31 mouse cellular contexts compared by ENCODE assay signal in the genomic region with DNA sequence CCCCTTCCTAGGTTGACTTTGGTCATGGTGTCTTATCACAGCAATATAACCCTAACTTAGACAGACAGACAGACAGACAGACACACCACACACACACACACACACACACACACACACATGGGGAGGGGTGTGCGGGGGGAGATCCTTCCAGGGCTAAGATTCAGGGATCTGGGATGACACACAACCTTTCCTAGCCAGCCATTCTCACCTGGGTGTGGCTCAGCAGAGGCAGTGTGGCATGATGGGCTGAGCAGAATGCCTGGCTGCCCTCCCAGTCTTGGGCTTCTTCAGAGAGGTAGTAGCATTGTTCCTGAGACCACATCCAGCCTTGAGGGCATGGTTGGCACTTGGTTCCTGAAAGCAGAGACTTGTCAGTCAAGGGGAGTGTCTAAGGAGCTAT. TPM values are rescaled to one million over a fixed set of nuclear protein-coding genes. Genes with fewer than 3 reads are reported as not detected.
A peak's percentile ranks its signal among the peaks of the same experiment; 100 is the strongest.
DNase-seq lines count a peak whose midpoint lies in the region; ATAC-seq lines count a peak whose summit lies in the region.
"Had no signal": no experiment of that assay in that cellular context is flagged by ENCODE, and none has a peak within 500 bp of the region (broad histone marks: within the 10 kb centered on the region; RNA-seq: fewer than 3 reads in every experiment).

No protein-coding gene starts in this region.

- H3K9ac ChIP-seq in liver, embryonic 11.5 days (ENCODE audit: low read depth, low read length): no peak overlapping the region
- H3K9ac ChIP-seq in liver, embryonic 12.5 days: no peak overlapping the region
- H3K9ac ChIP-seq: embryonic facial prominence, embryonic 12.5 days; heart, embryonic 13.5 days; midbrain, embryonic 15.5 days; neural tube, embryonic 15.5 days had no signal

- no peak overlapping the region for H3K27ac ChIP-seq in liver, embryonic 11.5 days (ENCODE audit: low read depth, low read length)
- H3K27ac ChIP-seq in liver, embryonic 12.5 days: no peak overlapping the region
- H3K27ac ChIP-seq: embryonic facial prominence, embryonic 12.5 days; heart, embryonic 13.5 days; midbrain, embryonic 15.5 days; neural tube, embryonic 15.5 days had no signal

- no peaks in the 10 kb centered on the region for H3K36me3 ChIP-seq in liver, embryonic 11.5 days (ENCODE audit: control insufficient read depth, insufficient read depth, low read length)
- peaks cover 8% of the 10 kb centered on the region; the same call in 1 of the 2 replicates for H3K36me3 ChIP-seq in liver, embryonic 12.5 days
- H3K36me3 ChIP-seq: midbrain, embryonic 15.5 days; neural tube, embryonic 15.5 days had no signal

- H3K4me2 ChIP-seq in liver, embryonic 11.5 days: no peak overlapping the region
- H3K4me2 ChIP-seq in liver, embryonic 12.5 days: no peak overlapping the region
- H3K4me2 ChIP-seq: embryonic facial prominence, embryonic 12.5 days; heart, embryonic 13.5 days; midbrain, embryonic 15.5 days; neural tube, embryonic 15.5 days had no signal

- DNase-seq in heart, adult 11 months: peak; percentile 75
- no peak for DNase-seq in heart, postnatal 25 days (ENCODE audit: low spot score)
- DNase-seq in liver, embryonic 11.5 days (ENCODE audit: low spot score): peak; percentile 18
- DNase-seq in urinary bladder, adult 2 months (ENCODE audit: low spot score): peak; percentile 16
- no peak for DNase-seq in urinary bladder, postnatal 10 days (ENCODE audit: low spot score)
- DNase-seq: adrenal gland, postnatal 25 days; cerebellum, adult 11-12 months; cerebellum, adult 9-11 months; embryo, embryonic 11 days; heart, postnatal 10 days; kidney, adult 8-10 months; kidney, postnatal 14 days; layer of hippocampus, adult 9-11 months; lung, adult 18-20 months; lung, postnatal 4 days; retina, postnatal 1 day; spleen, adult 18-20 months; thymus, postnatal 4 days had no signal

- peaks cover 12% of the 10 kb centered on the region for H3K27me3 ChIP-seq in liver, embryonic 11.5 days (replicated peaks; ENCODE audit: control insufficient read depth, insufficient read depth, low read length)
- peaks cover 24% of the 10 kb centered on the region for H3K27me3 ChIP-seq in liver, embryonic 12.5 days (replicated peaks)

- intact Hi-C loops in heart, postnatal 25 days (cut with DNase I): no loop called here

- H3K4me3 ChIP-seq in liver, embryonic 11.5 days (ENCODE audit: low read depth, low read length): no peak overlapping the region
- H3K4me3 ChIP-seq in liver, embryonic 12.5 days: no peak overlapping the region
- H3K4me3 ChIP-seq: embryonic facial prominence, embryonic 12.5 days; heart, embryonic 13.5 days; megakaryocyte, embryonic 14.5 days; midbrain, embryonic 15.5 days; neural tube, embryonic 15.5 days had no signal

- H3K4me1 ChIP-seq in liver, embryonic 11.5 days (replicated peaks; ENCODE audit: control insufficient read depth, insufficient read depth, low read length): no peaks in the 10 kb centered on the region
- no peaks in the 10 kb centered on the region; the same call in 1 of the 2 replicates for H3K4me1 ChIP-seq in liver, embryonic 12.5 days
- H3K4me1 ChIP-seq: embryonic facial prominence, embryonic 12.5 days; megakaryocyte, embryonic 14.5 days; midbrain, embryonic 15.5 days; neural tube, embryonic 15.5 days had no signal

- H3K9me3 ChIP-seq in liver, embryonic 11.5 days (ENCODE audit: control insufficient read depth, low read length): no peaks in the 10 kb centered on the region
- no peaks in the 10 kb centered on the region for H3K9me3 ChIP-seq in liver, embryonic 12.5 days (replicated peaks)
- H3K9me3 ChIP-seq: embryonic facial prominence, embryonic 12.5 days; heart, embryonic 13.5 days; megakaryocyte, embryonic 14.5 days; midbrain, embryonic 15.5 days; neural tube, embryonic 15.5 days had no signal

- ATAC-seq in liver, embryonic 11.5 days (replicated peaks; ENCODE audit: low FRiP score): no peak
- ATAC-seq in liver, embryonic 12.5 days: no peak
- ATAC-seq in megakaryocyte-erythroid progenitor cell, adult 5-6 weeks (replicated peaks; ENCODE audit: low FRiP score, low TSS enrichment, poor library complexity, severe bottlenecking): no peak
- ATAC-seq: forebrain, embryonic 14.5 days; hindbrain, embryonic 16.5 days; intestine, embryonic 16.5 days; lung, postnatal 0 days; midbrain, embryonic 15.5 days had no signal

- WGBS in liver, embryonic 11.5 days: 80% methylated on average over 1 of the region's 1 CpGs
- WGBS in liver, embryonic 12.5 days (ENCODE audit: insufficient replicate concordance): 74% methylated on average over 1 of the region's 1 CpGs

RNA-seq across cellular contexts. Expression of gene Klrg2, which starts 7.5 kb away (rescaled TPM):
- total RNA-seq in heart, postnatal 25 days (2021): under 1 TPM; 0.36 to 0.81 TPM
- 0.05 and 0.12 TPM in 2 replicates for polyA plus RNA-seq in liver, embryonic 11.5 days (2014; fragmentation: Nextera tagmentation; extraction: Ambion mirVana)
- 0.06 and 0.10 TPM in 2 replicates for polyA plus RNA-seq in liver, embryonic 12.5 days (2016; fragmentation: Nextera tagmentation; extraction: Ambion mirVana)
- 5.1 and 5.5 TPM in 2 replicates for polyA plus RNA-seq in urinary bladder, adult 2 months (2012; rRNA removed)
- not detected in 2 replicates for total RNA-seq in megakaryocyte-erythroid progenitor cell, adult 5-6 weeks (2014; fragmentation: Nextera tagmentation)
- total RNA-seq in megakaryocyte-erythroid progenitor cell, adult 5-6 weeks (2017): not detected in 2 replicates
- total RNA-seq: liver, adult 2 months had no signal
- polyA plus RNA-seq: forebrain, embryonic 14.5 days; liver, adult 2 months had no signal

RNA-seq across cellular contexts. Expression of gene Clec2l, which starts 33.3 kb away (rescaled TPM):
- 1 to 10 TPM; 1.6 to 1.7 TPM for total RNA-seq in heart, postnatal 25 days (2021)
- 0.29 and 0.43 TPM in 2 replicates for polyA plus RNA-seq in liver, embryonic 11.5 days (2014; fragmentation: Nextera tagmentation; extraction: Ambion mirVana)
- 0.11 and 0.12 TPM in 2 replicates for polyA plus RNA-seq in liver, embryonic 12.5 days (2016; fragmentation: Nextera tagmentation; extraction: Ambion mirVana)
- 0.46 and 0.47 TPM in 2 replicates for polyA plus RNA-seq in urinary bladder, adult 2 months (2012; rRNA removed)
- total RNA-seq in megakaryocyte-erythroid progenitor cell, adult 5-6 weeks (2014; fragmentation: Nextera tagmentation): not detected in 2 replicates
- not detected in 2 replicates for total RNA-seq in megakaryocyte-erythroid progenitor cell, adult 5-6 weeks (2017)
- total RNA-seq: gastrocnemius, adult 18-20 months; liver, adult 2 months had no signal
- polyA plus RNA-seq: liver, adult 2 months had no signal

Comparison
In these comparisons a context has a peak if more than half of its experiments do, and no peak if none do; other contexts are left out.
1. DNase-seq: peak in heart, adult 11 months (single experiment), liver, embryonic 11.5 days (single experiment) and urinary bladder, adult 2 months (single experiment); none in heart, postnatal 25 days (single experiment) and urinary bladder, postnatal 10 days (single experiment).